8 mouse cellular contexts compared by ENCODE assay signal in genomic region chr12:81806759-81807528, GRCm38 (mm10). TPM values are rescaled to one million over a fixed set of nuclear protein-coding genes. Genes with fewer than 3 reads are reported as not detected.
DNase-seq lines count a peak whose midpoint lies in the region; ATAC-seq and TF ChIP-seq lines count a peak whose summit lies in the region.

No protein-coding gene starts in this region.

- DNase-seq in left cerebral cortex, postnatal 4 days, result peak; percentile 45
- DNase-seq in left cerebral cortex, adult 18-20 months (ENCODE audit: low spot score in 2 of 2), result no peak
- DNase-seq in cerebellum, postnatal 10 days, result peak; percentile 79 to 83
- DNase-seq in heart, adult 8-10 months (ENCODE audit: low spot score), result peak; percentile 58
- DNase-seq in kidney, adult 18-20 months, result peak; percentile 54
- DNase-seq in lung, embryonic 14.5 days, result peak; percentile 56
- peak; percentile 71 for DNase-seq in ovary, postnatal 36 days (ENCODE audit: low spot score)

- WGBS in lung, embryonic 14.5 days, result 4% methylated on average over 16 of the region's 17 CpGs

- H3K4me2 ChIP-seq in lung, embryonic 14.5 days, result peak overlapping the region; percentile 64

- intact Hi-C loops in left cerebral cortex, postnatal 4 days (cut with DNase I), result no loop called here

- TF ChIP-seq CTCF in lung, embryonic 14.5 days (IDR thresholded peaks at IDR 0.05; ENCODE audit: low read depth), result no peak

- no peaks in the 10 kb centered on the region for H3K27me3 ChIP-seq in lung, embryonic 14.5 days (ENCODE audit: insufficient read depth, low read length)

- H3K36me3 ChIP-seq in lung, embryonic 14.5 days (ENCODE audit: insufficient read depth), result no peaks in the 10 kb centered on the region

- no peak overlapping the region for H3K27ac ChIP-seq in lung, embryonic 14.5 days (ENCODE audit: low read depth)

- peak overlapping the region; percentile 24; the same call in 1 of the 2 replicates for H3K9ac ChIP-seq in lung, embryonic 14.5 days

- no peaks in the 10 kb centered on the region for H3K9me3 ChIP-seq in lung, embryonic 14.5 days (ENCODE audit: low read depth, low read length)

- ATAC-seq in lung, embryonic 14.5 days (ENCODE audit: insufficient read depth), result peak; percentile 83
- no peak for ATAC-seq in erythroid progenitor cell, adult 5-6 weeks (replicated peaks; ENCODE audit: low FRiP score, poor library complexity, severe bottlenecking)

- peak overlapping the region; percentile 27 for H3K4me3 ChIP-seq in lung, embryonic 14.5 days (ENCODE audit: low read depth, low read length)

- H3K4me1 ChIP-seq in lung, embryonic 14.5 days (ENCODE audit: insufficient read depth), result no peaks in the 10 kb centered on the region

RNA-seq across cellular contexts. Expression of gene Map3k9, which starts 26.0 kb away (rescaled TPM):
- 10 to 100 TPM; 86.1 to 90.5 TPM for total RNA-seq in left cerebral cortex, postnatal 4 days (2021)
- total RNA-seq in left cerebral cortex, adult 18-20 months (2021), result 10 to 100 TPM; 57.3 to 57.4 TPM
- under 1 TPM; 0.09 to 0.26 (median 0.18) TPM for total RNA-seq in heart, adult 8-10 months (2022)
- polyA plus RNA-seq in lung, embryonic 14.5 days (2014; fragmentation: Nextera tagmentation; extraction: Ambion mirVana), result 2.9 and 3.2 TPM in 2 replicates
- total RNA-seq in erythroid progenitor cell, adult 5-6 weeks (2015; ENCODE audit: low replicate concordance), result 0.72 TPM in 1 of 2 replicates, not detected in the other
- total RNA-seq in erythroid progenitor cell, adult 5-6 weeks (2017; ENCODE audit: low replicate concordance), result 0.13 and 0.83 TPM in 2 replicates

RNA-seq across cellular contexts. Expression of gene Pcnx, which starts 52.9 kb away (rescaled TPM):
- 100 to 1,000 TPM in 1 of 2 experiments, 10 to 100 TPM in 1; 92.7 to 107 TPM for total RNA-seq in left cerebral cortex, postnatal 4 days (2021)
- 10 to 100 TPM; 80.1 to 90.0 TPM for total RNA-seq in left cerebral cortex, adult 18-20 months (2021)
- 10 to 100 TPM; 53.7 to 77.4 (median 69.0) TPM for total RNA-seq in heart, adult 8-10 months (2022)
- 17.4 and 20.7 TPM in 2 replicates for polyA plus RNA-seq in lung, embryonic 14.5 days (2014; fragmentation: Nextera tagmentation; extraction: Ambion mirVana)
- 1.4 and 15.5 TPM in 2 replicates for total RNA-seq in erythroid progenitor cell, adult 5-6 weeks (2015; ENCODE audit: low replicate concordance)
- 2.4 and 6.6 TPM in 2 replicates for total RNA-seq in erythroid progenitor cell, adult 5-6 weeks (2017; ENCODE audit: low replicate concordance)

Comparison
In these comparisons a context has a peak if more than half of its experiments do, and no peak if none do; other contexts are left out.
1. DNase-seq: peak in left cerebral cortex, postnatal 4 days (single experiment), cerebellum, postnatal 10 days (2 of 2), heart, adult 8-10 months (single experiment), kidney, adult 18-20 months (single experiment), lung, embryonic 14.5 days (single experiment) and ovary, postnatal 36 days (single experiment); none in left cerebral cortex, adult 18-20 months (0 of 2).
2. RNA of gene Map3k9, which starts 26.0 kb away (total RNA-seq): 86.1 to 90.5 TPM in left cerebral cortex, postnatal 4 days and 57.3 to 57.4 TPM in left cerebral cortex, adult 18-20 months; 0.13 to 0.83 TPM in erythroid progenitor cell, adult 5-6 weeks and 0.09 to 0.26 TPM in heart, adult 8-10 months; every median in the first group is over 10 times any median in the second.